Mouse (Mus musculus) neutrophil, adult 65 days (primary cell): ENCODE measurements around the gene Myo16. TPM values are rescaled to one million over a fixed set of nuclear protein-coding genes. Genes with fewer than 3 reads are reported as not detected.

Experiments used
- total RNA-seq: library from RNA; stranded (reverse); gene quantifications from 2 replicates; pipeline ENCODE4 v1.2.4, GENCODE M21; 2023

The Myo16 gene
- total RNA-seq: 0.19 and 0.29 TPM in 2 replicates

DNA sequence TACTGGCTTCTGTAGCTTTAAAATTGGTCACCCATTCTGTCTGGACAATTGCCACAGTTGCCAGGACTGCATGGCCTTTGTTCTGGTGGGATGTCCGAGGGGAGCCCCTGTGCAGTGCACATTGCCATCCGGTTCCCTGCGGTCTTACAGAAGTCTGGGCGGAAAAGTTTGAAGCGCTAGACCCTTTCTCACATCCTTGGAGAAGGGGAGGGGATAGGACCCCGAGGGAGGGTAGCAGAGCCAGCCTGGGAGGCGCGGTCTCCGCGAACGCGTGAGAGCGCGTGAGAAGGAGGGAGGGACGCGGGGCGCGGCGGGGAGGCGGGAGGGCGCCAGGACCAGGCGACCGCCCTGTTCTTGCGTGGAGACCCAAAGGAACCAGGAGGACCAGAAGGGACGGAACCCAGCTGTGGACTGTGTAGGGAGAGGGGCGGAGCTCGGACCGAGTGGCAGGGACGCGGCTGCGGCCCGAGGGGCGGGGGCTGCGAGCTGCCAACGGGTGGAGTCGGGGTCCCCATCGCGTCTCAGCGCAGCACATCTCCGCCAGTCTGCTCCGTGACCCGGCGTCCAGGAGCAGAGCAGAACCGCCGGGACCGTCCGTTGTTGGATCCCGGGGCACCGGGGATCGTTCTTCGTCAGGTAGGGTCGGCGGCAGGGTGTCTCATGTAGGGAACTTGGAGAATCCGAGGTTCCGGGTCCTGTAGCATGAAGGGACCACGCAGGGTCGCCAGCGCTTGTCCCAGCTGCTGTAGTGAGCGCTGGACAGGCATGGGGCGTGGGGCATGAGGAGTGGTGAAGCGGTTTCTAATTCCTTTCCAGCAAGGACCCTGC lies at the start of gene Myo16:
Gene Myo16, plus strand, starts transcription at position 301 of the 828 bp plus-strand sequence.

Other genes with a start within 250 kb of the Myo16 start
- gene Lig4, start 176.2 kb upstream of the Myo16 start, total RNA-seq: 1.9 and 2.6 TPM in 2 replicates
- 12.2 and 13.3 TPM in 2 replicates for gene Abhd13, start 176.2 kb upstream of the Myo16 start, total RNA-seq
- gene Tnfsf13b, start 147.4 kb upstream of the Myo16 start, total RNA-seq: 65.6 and 102 TPM in 2 replicates